Mouse (Mus musculus): ENCODE results near the gene Tmem53.

The Tmem53 gene

DNA sequence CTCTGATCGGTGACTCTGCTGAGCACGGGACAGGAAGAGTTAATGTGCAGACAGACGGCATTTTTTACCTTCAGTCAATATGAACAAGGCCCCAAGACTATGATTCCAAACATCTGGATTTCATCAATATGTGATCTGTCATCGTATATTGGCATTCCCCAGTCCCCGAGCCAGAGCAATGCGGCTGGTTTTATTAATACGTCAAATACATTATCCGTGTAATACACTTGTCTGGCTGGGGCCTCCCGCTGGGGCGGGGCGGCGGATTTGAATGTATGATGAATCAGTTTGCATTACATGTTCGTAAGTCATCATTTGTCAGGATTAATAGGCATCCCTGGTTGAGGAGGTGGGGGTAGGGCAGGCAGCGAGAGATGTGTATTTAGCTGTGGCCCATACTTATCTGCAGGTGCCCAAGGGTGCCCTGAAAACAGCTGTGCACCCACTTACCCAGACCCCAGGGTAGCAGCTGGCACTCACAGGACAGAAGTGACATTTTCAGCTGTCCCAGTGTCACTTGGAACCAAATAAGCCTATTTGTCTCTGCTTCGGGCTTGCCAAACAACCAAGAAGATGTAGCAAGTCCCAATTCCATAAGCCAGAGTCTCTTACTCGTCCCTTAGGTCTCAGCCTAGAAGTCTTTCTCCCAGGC lies 63.2 kb downstream of the Tmem53 start:
- no peak for DNase-seq (ENCODE audit: low read depth, low spot score)

GRCm38 (mm10) chr4:117316800-117317199 lies 65.0 kb downstream of the Tmem53 start:
- no peak for DNase-seq (ENCODE audit: low read depth, low spot score)

DNA sequence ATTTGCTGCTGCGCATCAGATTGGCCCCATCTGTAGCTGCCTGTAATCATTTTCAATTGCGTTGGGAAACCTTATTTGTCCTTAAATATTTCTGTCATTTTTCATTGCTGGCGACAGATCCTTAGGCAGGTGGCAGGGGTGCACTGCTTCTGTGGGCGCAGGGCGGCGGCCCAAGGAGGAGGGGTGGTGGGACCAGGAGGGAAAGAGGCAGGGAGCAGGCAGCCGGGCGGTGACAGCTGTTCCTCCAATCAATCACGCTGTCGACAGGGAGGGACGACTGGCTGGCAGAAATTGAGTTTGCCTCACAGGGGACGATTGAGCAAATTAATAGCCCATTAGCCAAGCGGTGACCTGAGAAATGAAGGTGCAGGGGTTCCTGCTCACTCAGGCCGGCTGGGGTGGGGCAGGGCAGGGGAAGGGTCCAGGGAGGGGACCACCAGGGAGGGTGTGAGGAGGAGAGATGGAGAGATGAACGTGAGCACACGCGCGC lies 66.0 kb downstream of the Tmem53 start:
- DNase-seq (ENCODE audit: low read depth, low spot score): no peak

All from embryo, embryonic 11.5 days (tissue).